Mouse (Mus musculus) hindbrain, embryonic 15.5 days (tissue): ENCODE data around the gene Lcn9. TPM values are rescaled to one million over a fixed set of nuclear protein-coding genes. Genes with fewer than 3 reads are reported as not detected.

ENCODE experiments used
- ATAC-seq: fragments of 200-750 bp; cut with Nextera tagmentation; 2 replicates; pipeline ENCODE4 v1.8.0; 2017; ENCODE audit warnings: low read depth, moderate number of reproducible peaks, moderate TSS enrichment; ENCODE audit not compliant: low FRiP score
- H3K27ac ChIP-seq: fragments of 300-500 bp; sonication (generic); replicated peaks from 2 replicates; pipeline ENCODE4 v1.5.1; 2015; ENCODE audit warnings: mild to moderate bottlenecking, inconsistent platforms
- H3K27me3 ChIP-seq: fragments of 300-500 bp; sonication (generic); 2 replicates; pipeline ENCODE4 v1.6.1; 2015; ENCODE audit warnings: control low read depth, inconsistent platforms
- H3K36me3 ChIP-seq: fragments of 300-500 bp; sonication (generic); 2 replicates; pipeline ENCODE4 v1.6.1; 2015; ENCODE audit warnings: control low read depth, inconsistent platforms
- H3K4me1 ChIP-seq: fragments of 300-500 bp; sonication (generic); replicated peaks from 2 replicates; pipeline ENCODE4 v1.6.1; 2015; ENCODE audit warnings: control low read depth, inconsistent platforms
- H3K4me2 ChIP-seq: fragments of 300-500 bp; sonication (generic); 2 replicates; pipeline ENCODE4 v1.6.1; 2015; ENCODE audit warnings: moderate library complexity, mild to moderate bottlenecking, inconsistent platforms
- H3K4me3 ChIP-seq: fragments of 300-500 bp; sonication (generic); 2 replicates; pipeline ENCODE4 v1.5.1; 2015; ENCODE audit warnings: mild to moderate bottlenecking, inconsistent platforms
- H3K9ac ChIP-seq: fragments of 300-500 bp; sonication (generic); 2 replicates; pipeline ENCODE4 v1.6.1; 2015; ENCODE audit warnings: inconsistent platforms
- H3K9me3 ChIP-seq: fragments of 300-500 bp; sonication (generic); 2 replicates; pipeline ENCODE4 v1.6.1; 2016; ENCODE audit warnings: control low read depth, inconsistent platforms
- WGBS: fragments of 180-500 bp; shearing (Covaris S2); methylation state at CpG from one replicate; pipeline ENCODE4 v1.1.7; 2015; 5-methylcytosine and 5-hydroxymethylcytosine counted together
- polyA plus RNA-seq: library from polyadenylated mRNA; unstranded; fragments of >200 nt; fragmentation: Nextera tagmentation; extraction: Ambion mirVana; gene quantifications from 2 replicates; pipeline ENCODE4 v1.2.1, GENCODE M21; 2015

The Lcn9 gene
- polyA plus RNA-seq, result not detected in 2 replicates

- Histone ChIP-seq H3K36me3 (no peaks in the 10 kb centered on the region), H3K4me1 (no peaks in the 10 kb centered on the region), H3K4me2 (no peak within 1 kb of the TSS), H3K9me3 (no peaks in the 10 kb centered on the region), H3K4me3 (no peak within 1 kb of the TSS), H3K27me3 (no peaks in the 10 kb centered on the region), H3K9ac (no peak within 1 kb of the TSS), H3K27ac (no peak within 1 kb of the TSS)
- WGBS, result 79% methylated on average over 1 of the region's 1 CpGs
- ATAC-seq, result no peak
Measured at GRCm38 (mm10) chr2:25822806-25823205, at the start of gene Lcn9. Gene Lcn9, plus strand, starts transcription at chr2:25823153.

GRCm38 (mm10) chr2:25773507-25773906, 49.4 kb upstream of the Lcn9 start:
- H3K9me3 ChIP-seq, result no peaks in the 10 kb centered on the region
- H3K9ac ChIP-seq, result no peak overlapping the region
- no peaks in the 10 kb centered on the region for H3K36me3 ChIP-seq
- no peak overlapping the region for H3K4me2 ChIP-seq
- 90% methylated on average over 2 of the region's 2 CpGs for WGBS
- H3K27me3 ChIP-seq, result no peaks in the 10 kb centered on the region
- H3K4me3 ChIP-seq, result no peak overlapping the region
- ATAC-seq, result no peak
- no peaks in the 10 kb centered on the region for H3K4me1 ChIP-seq
- H3K27ac ChIP-seq, result no peak overlapping the region

- H3K36me3 ChIP-seq, result no peaks in the 10 kb centered on the region
- no peak overlapping the region for H3K4me2 ChIP-seq
- H3K9me3 ChIP-seq, result no peaks in the 10 kb centered on the region
- H3K9ac ChIP-seq, result no peak overlapping the region
- no peak for ATAC-seq
- H3K4me1 ChIP-seq, result no peaks in the 10 kb centered on the region
- 83% methylated on average over 2 of the region's 2 CpGs for WGBS
- no peak overlapping the region for H3K27ac ChIP-seq
- no peak overlapping the region for H3K4me3 ChIP-seq
- H3K27me3 ChIP-seq, result no peaks in the 10 kb centered on the region
Measured at GRCm38 (mm10) chr2:25774640-25775039, 48.3 kb upstream of the Lcn9 start.

- H3K9ac ChIP-seq, result no peak overlapping the region
- H3K36me3 ChIP-seq, result no peaks in the 10 kb centered on the region
- ATAC-seq, result no peak
- H3K27ac ChIP-seq, result no peak overlapping the region
- H3K4me3 ChIP-seq, result no peak overlapping the region
- no peaks in the 10 kb centered on the region for H3K9me3 ChIP-seq
- no peak overlapping the region for H3K4me2 ChIP-seq
- no peaks in the 10 kb centered on the region for H3K27me3 ChIP-seq
- H3K4me1 ChIP-seq, result no peaks in the 10 kb centered on the region
- 79% methylated on average over 3 of the region's 3 CpGs for WGBS
Measured at GRCm38 (mm10) chr2:25775991-25776390, 47.0 kb upstream of the Lcn9 start.

- H3K9ac ChIP-seq, result no peak within 1 kb of the TSS
- H3K4me2 ChIP-seq, result no peak within 1 kb of the TSS
- no peaks in the 10 kb centered on the region for H3K4me1 ChIP-seq
- no peak within 1 kb of the TSS for H3K4me3 ChIP-seq
- H3K36me3 ChIP-seq, result no peaks in the 10 kb centered on the region
- H3K27me3 ChIP-seq, result no peaks in the 10 kb centered on the region
- ATAC-seq, result no peak
- WGBS, result 100% methylated on average over 1 of the region's 1 CpGs
- H3K9me3 ChIP-seq, result no peaks in the 10 kb centered on the region
- no peak within 1 kb of the TSS for H3K27ac ChIP-seq
Measured at GRCm38 (mm10) chr2:25776717-25777116, 46.2 kb upstream of the Lcn9 start, which contains the start of gene Lcn11. Gene Lcn11, plus strand, starts transcription at chr2:25777017.

GRCm38 (mm10) chr2:25779076-25779475, 43.9 kb upstream of the Lcn9 start:
- Histone ChIP-seq H3K4me3 (no peak overlapping the region), H3K27me3 (no peaks in the 10 kb centered on the region), H3K9ac (no peak overlapping the region), H3K36me3 (no peaks in the 10 kb centered on the region), H3K4me2 (no peak overlapping the region), H3K4me1 (no peaks in the 10 kb centered on the region), H3K27ac (no peak overlapping the region), H3K9me3 (no peaks in the 10 kb centered on the region)
- WGBS, result 90% methylated on average over 9 of the region's 9 CpGs
- ATAC-seq, result no peak

GRCm38 (mm10) chr2:25780921-25781320, 42.0 kb upstream of the Lcn9 start:
- Histone ChIP-seq H3K36me3 (no peaks in the 10 kb centered on the region), H3K4me1 (no peaks in the 10 kb centered on the region), H3K4me3 (no peak overlapping the region), H3K4me2 (no peak overlapping the region), H3K27ac (no peak overlapping the region), H3K9ac (no peak overlapping the region), H3K27me3 (no peaks in the 10 kb centered on the region), H3K9me3 (no peaks in the 10 kb centered on the region)
- 80% methylated on average over 4 of the region's 4 CpGs for WGBS
- ATAC-seq, result no peak

GRCm38 (mm10) chr2:25781957-25782356, 41.0 kb upstream of the Lcn9 start, which contains the start of gene Gm13539:
Gene Gm13539, plus strand, starts transcription at chr2:25782257.
- Histone ChIP-seq H3K4me3 (no peak within 1 kb of the TSS), H3K9ac (no peak within 1 kb of the TSS), H3K27me3 (no peaks in the 10 kb centered on the region), H3K4me2 (no peak within 1 kb of the TSS), H3K4me1 (no peaks in the 10 kb centered on the region), H3K9me3 (no peaks in the 10 kb centered on the region), H3K27ac (no peak within 1 kb of the TSS), H3K36me3 (no peaks in the 10 kb centered on the region)
- ATAC-seq, result no peak
- WGBS, result 88% methylated on average over 3 of the region's 3 CpGs

- WGBS, result 65% methylated on average over 5 of the region's 5 CpGs
- H3K9ac ChIP-seq, result no peak overlapping the region
Measured at GRCm38 (mm10) chr2:25785573-25786322, 37.2 kb upstream of the Lcn9 start.

GRCm38 (mm10) chr2:25789092-25789491, 33.9 kb upstream of the Lcn9 start:
- Histone ChIP-seq H3K4me2 (no peak overlapping the region), H3K4me3 (no peak overlapping the region), H3K9me3 (no peaks in the 10 kb centered on the region), H3K27ac (no peak overlapping the region), H3K36me3 (no peaks in the 10 kb centered on the region), H3K9ac (no peak overlapping the region), H3K4me1 (no peaks in the 10 kb centered on the region), H3K27me3 (no peaks in the 10 kb centered on the region)
- 92% methylated on average over 3 of the region's 3 CpGs for WGBS
- ATAC-seq, result no peak

More at GRCm38 (mm10) chr2:25785573-25786322, 37.2 kb upstream of the Lcn9 start:
- H3K4me1 ChIP-seq, result no peaks in the 10 kb centered on the region
- H3K4me2 ChIP-seq, result no peak overlapping the region
- H3K27ac ChIP-seq, result no peak overlapping the region
- no peaks in the 10 kb centered on the region for H3K36me3 ChIP-seq
- H3K4me3 ChIP-seq, result no peak overlapping the region
- no peak for ATAC-seq
- H3K27me3 ChIP-seq, result no peaks in the 10 kb centered on the region
- no peaks in the 10 kb centered on the region for H3K9me3 ChIP-seq

GRCm38 (mm10) chr2:25797635-25798034, 25.3 kb upstream of the Lcn9 start:
- Histone ChIP-seq H3K27ac (no peak overlapping the region), H3K4me1 (0 out of 2 replicates have a peak, but pooled peaks cover 3% of the 10 kb centered on the region), H3K9me3 (no peaks in the 10 kb centered on the region), H3K4me2 (no peak overlapping the region), H3K4me3 (no peak overlapping the region), H3K27me3 (no peaks in the 10 kb centered on the region), H3K36me3 (no peaks in the 10 kb centered on the region), H3K9ac (no peak overlapping the region)
- ATAC-seq, result no peak
- 58% methylated on average over 2 of the region's 2 CpGs for WGBS

- WGBS, result 30% methylated on average over 5 of the region's 5 CpGs
- H3K27me3 ChIP-seq, result no peaks in the 10 kb centered on the region
- no peak overlapping the region for H3K4me2 ChIP-seq
- no peaks in the 10 kb centered on the region for H3K36me3 ChIP-seq
- 0 out of 2 replicates have a peak, but pooled peaks cover 3% of the 10 kb centered on the region for H3K4me1 ChIP-seq
- no peak overlapping the region for H3K9ac ChIP-seq
- ATAC-seq, result no peak
- no peak overlapping the region for H3K4me3 ChIP-seq
- H3K9me3 ChIP-seq, result no peaks in the 10 kb centered on the region
- H3K27ac ChIP-seq, result no peak overlapping the region
Measured at GRCm38 (mm10) chr2:25798065-25798464, 24.9 kb upstream of the Lcn9 start.

- no peak for ATAC-seq
- H3K9me3 ChIP-seq, result no peaks in the 10 kb centered on the region
- no peaks in the 10 kb centered on the region for H3K27me3 ChIP-seq
- H3K4me3 ChIP-seq, result no peak overlapping the region
- H3K4me1 ChIP-seq, result no peaks in the 10 kb centered on the region
- no peak overlapping the region for H3K9ac ChIP-seq
- H3K27ac ChIP-seq, result no peak overlapping the region
- WGBS, result 78% methylated on average over 2 of the region's 2 CpGs
- no peak overlapping the region for H3K4me2 ChIP-seq
- H3K36me3 ChIP-seq, result no peaks in the 10 kb centered on the region
Measured at GRCm38 (mm10) chr2:25811711-25812110, 11.2 kb upstream of the Lcn9 start.
